ENCODE assay signal across 12 mouse cellular contexts in genomic region chr6:51710153-51710552, GRCm38 (mm10).
DNase-seq lines count a peak whose midpoint lies in the region; ATAC-seq lines count a peak whose summit lies in the region.
"Had no signal": no experiment of that assay in that cellular context is flagged by ENCODE, and none has a peak within 500 bp of the region (broad histone marks: within the 10 kb centered on the region; RNA-seq: fewer than 3 reads in every experiment).

No protein-coding gene starts in this region.

- DNase-seq in heart, embryonic 10.5 days (ENCODE audit: low spot score): peak; percentile 51
- no peak for DNase-seq in heart, adult 9 months (ENCODE audit: low spot score in 2 of 2)
- DNase-seq in lung, postnatal 25 days (ENCODE audit: low spot score): no peak
- peak; percentile 31 for DNase-seq in embryonic facial prominence, embryonic 11.5 days (ENCODE audit: low spot score)
- peak; percentile 67 for DNase-seq in limb, embryonic 11.5 days (ENCODE audit: low spot score)
- DNase-seq in right cerebral cortex, postnatal 4 days: no peak
- DNase-seq in gastrocnemius, postnatal 25 days: no peak
- DNase-seq: layer of hippocampus, postnatal 36 days had no signal

- WGBS in heart, embryonic 10.5 days: 74% methylated on average over 5 of the region's 5 CpGs
- WGBS in lung, embryonic 16.5 days: 65% methylated on average over 5 of the region's 5 CpGs
- 62% methylated on average over 5 of the region's 5 CpGs for WGBS in embryonic facial prominence, embryonic 11.5 days
- WGBS in limb, embryonic 11.5 days: 30% methylated on average over 5 of the region's 5 CpGs

- H3K27ac ChIP-seq in heart, embryonic 10.5 days: 0 out of 2 replicates have a peak overlapping the region, but pooled peaks have one; percentile 44
- H3K27ac ChIP-seq in lung, embryonic 16.5 days (ENCODE audit: low read length): peak overlapping the region; percentile 64
- no peak overlapping the region for H3K27ac ChIP-seq in embryonic facial prominence, embryonic 11.5 days (replicated peaks; ENCODE audit: low read depth, low read length)
- H3K27ac ChIP-seq in limb, embryonic 11.5 days (replicated peaks; ENCODE audit: low read depth, low read length): no peak overlapping the region
- H3K27ac ChIP-seq: limb, embryonic 15.5 days had no signal

- H3K4me1 ChIP-seq in heart, embryonic 10.5 days: peaks cover 37% of the 10 kb centered on the region
- peaks cover 11% of the 10 kb centered on the region for H3K4me1 ChIP-seq in lung, embryonic 16.5 days (replicated peaks; ENCODE audit: control insufficient read depth, insufficient read depth, low read length)
- no peaks in the 10 kb centered on the region for H3K4me1 ChIP-seq in embryonic facial prominence, embryonic 11.5 days (ENCODE audit: control insufficient read depth, insufficient read depth, low read length)
- peaks cover 19% of the 10 kb centered on the region for H3K4me1 ChIP-seq in limb, embryonic 11.5 days (ENCODE audit: control insufficient read depth, insufficient read depth, low read length)

- no peak for ATAC-seq in lung, embryonic 16.5 days (ENCODE audit: low read depth)
- ATAC-seq in embryonic facial prominence, embryonic 11.5 days (replicated peaks; ENCODE audit: insufficient number of reproducible peaks, low FRiP score, low TSS enrichment, low read depth): no peak
- no peak for ATAC-seq in limb, embryonic 11.5 days (ENCODE audit: insufficient number of reproducible peaks, low FRiP score, low TSS enrichment, low read depth)
- ATAC-seq: CD4-positive, CD25-positive, alpha-beta regulatory T cell, adult 4 months; intestine, embryonic 16.5 days had no signal

- no peak overlapping the region for H3K4me3 ChIP-seq in heart, embryonic 10.5 days
- H3K4me3 ChIP-seq in lung, embryonic 16.5 days (ENCODE audit: low read length): no peak overlapping the region
- H3K4me3 ChIP-seq in embryonic facial prominence, embryonic 11.5 days (ENCODE audit: low read depth, low read length): no peak overlapping the region
- no peak overlapping the region for H3K4me3 ChIP-seq in limb, embryonic 11.5 days (ENCODE audit: low read depth, low read length)
- H3K4me3 ChIP-seq: limb, embryonic 15.5 days had no signal

- no peaks in the 10 kb centered on the region for H3K9me3 ChIP-seq in heart, embryonic 10.5 days
- no peaks in the 10 kb centered on the region for H3K9me3 ChIP-seq in lung, embryonic 16.5 days (ENCODE audit: control insufficient read depth, low read length)
- H3K9me3 ChIP-seq in embryonic facial prominence, embryonic 11.5 days (replicated peaks; ENCODE audit: control insufficient read depth, low read length): no peaks in the 10 kb centered on the region
- no peaks in the 10 kb centered on the region for H3K9me3 ChIP-seq in limb, embryonic 11.5 days (ENCODE audit: control insufficient read depth, low read length)
- H3K9me3 ChIP-seq: limb, embryonic 15.5 days had no signal

- no peaks in the 10 kb centered on the region for H3K27me3 ChIP-seq in heart, embryonic 10.5 days (ENCODE audit: insufficient read depth, poor library complexity, severe bottlenecking)
- no peaks in the 10 kb centered on the region for H3K27me3 ChIP-seq in lung, embryonic 16.5 days (ENCODE audit: control insufficient read depth, insufficient read depth, low read depth, low read length)
- H3K27me3 ChIP-seq in embryonic facial prominence, embryonic 11.5 days (ENCODE audit: control insufficient read depth, insufficient read depth, low read length): no peaks in the 10 kb centered on the region
- H3K27me3 ChIP-seq in limb, embryonic 11.5 days (ENCODE audit: control insufficient read depth, insufficient read depth, low read length): no peaks in the 10 kb centered on the region
- H3K27me3 ChIP-seq: limb, embryonic 15.5 days had no signal

- H3K4me2 ChIP-seq in lung, embryonic 16.5 days (ENCODE audit: low read depth, low read length): peak overlapping the region; percentile 18; the same call in 1 of the 2 replicates
- no peak overlapping the region for H3K4me2 ChIP-seq in embryonic facial prominence, embryonic 11.5 days (ENCODE audit: low read depth, low read length)
- no peak overlapping the region for H3K4me2 ChIP-seq in limb, embryonic 11.5 days (ENCODE audit: low read depth, severe bottlenecking)
- H3K4me2 ChIP-seq: limb, embryonic 15.5 days had no signal

- no peak overlapping the region for H3K9ac ChIP-seq in lung, embryonic 16.5 days (ENCODE audit: low read length)
- no peak overlapping the region for H3K9ac ChIP-seq in embryonic facial prominence, embryonic 11.5 days (replicated peaks; ENCODE audit: low read length)
- H3K9ac ChIP-seq in limb, embryonic 11.5 days (ENCODE audit: low read length): no peak overlapping the region
- H3K9ac ChIP-seq: limb, embryonic 15.5 days had no signal

- no peaks in the 10 kb centered on the region for H3K36me3 ChIP-seq in heart, embryonic 10.5 days
- no peaks in the 10 kb centered on the region for H3K36me3 ChIP-seq in lung, embryonic 16.5 days (ENCODE audit: control insufficient read depth, insufficient read depth, low read length)
- H3K36me3 ChIP-seq in embryonic facial prominence, embryonic 11.5 days (replicated peaks; ENCODE audit: control insufficient read depth, insufficient read depth, low read depth, low read length): no peaks in the 10 kb centered on the region
- H3K36me3 ChIP-seq in limb, embryonic 11.5 days (ENCODE audit: control insufficient read depth, insufficient read depth, low read length): no peaks in the 10 kb centered on the region
- H3K36me3 ChIP-seq: limb, embryonic 15.5 days had no signal

Comparison
In these comparisons a context has a peak if more than half of its experiments do, and no peak if none do; other contexts are left out.
1. DNase-seq: peak in heart, embryonic 10.5 days (single experiment), embryonic facial prominence, embryonic 11.5 days (single experiment) and limb, embryonic 11.5 days (single experiment); none in heart, adult 9 months (0 of 2), lung, postnatal 25 days (single experiment), right cerebral cortex, postnatal 4 days (single experiment) and gastrocnemius, postnatal 25 days (single experiment).
2. H3K27ac ChIP-seq: peak in heart, embryonic 10.5 days (single experiment) and lung, embryonic 16.5 days (single experiment); none in embryonic facial prominence, embryonic 11.5 days (single experiment) and limb, embryonic 11.5 days (single experiment).